Mouse (Mus musculus): ENCODE measurements at regions not wholly inside any gene's neighbourhood (a gene's known extent, or its start where the extent isn't known, plus 50 kb on each side); places are given as distances from the start of the nearest gene placed in this dataset.

- peak; percentile 71; the same call in 1 of the 2 replicates for ATAC-seq (replicated peaks)
- Histone ChIP-seq H3K4me3 (no peak overlapping the region), H3K9ac (no peak overlapping the region), H3K4me1 (no peaks in the 10 kb centered on the region), H3K36me3 (replicated peaks) (no peaks in the 10 kb centered on the region), H3K27me3 (replicated peaks) (no peaks in the 10 kb centered on the region), H3K4me2 (no peak overlapping the region), H3K9me3 (no peaks in the 10 kb centered on the region), H3K27ac (no peak overlapping the region)
- 30% methylated on average over 4 of the region's 4 CpGs for WGBS
These were observed 2157.1 kb downstream of the 4930444P10Rik start for GRCm38 (mm10) chr1:13935938-13936491.

DNA sequence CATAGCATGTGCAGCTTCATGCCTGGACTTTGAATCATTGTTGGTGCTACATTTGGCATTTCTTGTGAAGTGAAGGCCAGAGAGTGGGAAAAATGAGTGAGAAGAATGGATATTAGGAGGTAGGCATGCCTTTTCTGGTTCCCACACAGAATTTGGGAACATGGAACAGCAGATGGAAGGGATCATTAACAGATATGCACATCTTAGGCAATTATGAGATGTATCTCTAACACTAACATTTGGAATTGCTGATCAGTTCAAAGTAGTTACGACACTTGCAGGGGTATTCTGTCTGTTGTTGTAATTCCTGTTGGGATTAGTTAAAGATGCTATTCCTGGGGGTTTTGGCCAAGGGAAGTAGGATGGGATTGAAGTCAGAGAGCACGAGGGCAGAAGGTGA is 2164.4 kb downstream of the 4930444P10Rik start:
- H3K27me3 ChIP-seq (replicated peaks) = no peaks in the 10 kb centered on the region

DNA sequence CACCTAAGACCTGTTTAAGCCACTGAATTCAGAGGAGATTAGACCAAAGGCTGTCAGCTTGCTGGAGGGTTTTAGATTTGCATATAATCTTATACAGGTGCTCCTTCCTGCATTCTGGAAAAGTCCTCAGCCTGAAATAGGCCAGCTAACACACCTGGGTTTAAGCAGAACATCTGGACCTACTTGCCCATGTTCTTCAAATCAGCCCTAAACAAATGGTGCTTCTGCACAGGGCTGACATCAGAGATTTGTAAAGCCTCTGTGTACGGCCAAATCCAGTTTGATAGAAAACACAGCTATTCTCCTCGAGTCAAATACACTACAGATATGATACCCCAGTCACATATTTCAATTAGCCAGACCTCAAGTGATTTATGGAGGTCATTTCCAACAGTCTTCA is 2165.2 kb downstream of the 4930444P10Rik start:
- ATAC-seq (replicated peaks) = no peak
- H3K36me3 ChIP-seq (replicated peaks) = no peaks in the 10 kb centered on the region
- no peaks in the 10 kb centered on the region for H3K27me3 ChIP-seq (replicated peaks)
- H3K4me1 ChIP-seq = no peaks in the 10 kb centered on the region
- no peak overlapping the region for H3K4me2 ChIP-seq
- 71% methylated on average over 2 of the region's 2 CpGs for WGBS
- H3K4me3 ChIP-seq = no peak overlapping the region
- H3K9me3 ChIP-seq = no peaks in the 10 kb centered on the region
- no peak overlapping the region for H3K9ac ChIP-seq
- no peak overlapping the region for H3K27ac ChIP-seq

More for the DNA sequence above, 2164.4 kb downstream of the 4930444P10Rik start:
- no peak for ATAC-seq (replicated peaks)
- H3K4me2 ChIP-seq = no peak overlapping the region
- H3K4me1 ChIP-seq = no peaks in the 10 kb centered on the region
- H3K36me3 ChIP-seq (replicated peaks) = no peaks in the 10 kb centered on the region
- H3K9me3 ChIP-seq = no peaks in the 10 kb centered on the region
- no peak overlapping the region for H3K4me3 ChIP-seq
- no peak overlapping the region for H3K9ac ChIP-seq
- H3K27ac ChIP-seq = no peak overlapping the region
- 85% methylated on average over 2 of the region's 2 CpGs for WGBS

DNA sequence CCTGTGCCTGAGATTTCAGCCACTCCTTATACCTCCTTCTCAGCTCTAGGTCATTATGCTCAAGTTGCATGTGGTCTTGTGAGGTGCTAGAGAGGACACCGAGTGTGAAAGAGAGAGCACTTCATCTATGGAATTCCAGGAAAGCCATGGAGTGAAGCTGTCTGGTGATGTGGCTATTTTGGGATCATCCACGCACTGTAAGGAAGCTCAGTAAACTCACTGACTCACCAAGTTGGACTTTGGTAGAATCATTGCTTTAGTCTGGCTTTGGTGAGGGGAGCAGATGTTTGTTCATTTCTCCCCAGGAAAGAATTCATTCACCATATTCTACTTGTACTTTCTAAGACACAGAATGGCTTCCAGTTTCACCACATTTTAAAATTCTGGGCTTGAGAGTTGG is 2167.1 kb downstream of the 4930444P10Rik start:
- H3K9ac ChIP-seq = no peak overlapping the region
- no peaks in the 10 kb centered on the region for H3K4me1 ChIP-seq
- 91% methylated on average over 2 of the region's 2 CpGs for WGBS
- no peak overlapping the region for H3K4me2 ChIP-seq
- H3K9me3 ChIP-seq = peaks cover 3% of the 10 kb centered on the region; the same call in 1 of the 2 replicates
- H3K4me3 ChIP-seq = no peak overlapping the region
- no peaks in the 10 kb centered on the region for H3K36me3 ChIP-seq (replicated peaks)
- ATAC-seq (replicated peaks) = no peak
- no peaks in the 10 kb centered on the region for H3K27me3 ChIP-seq (replicated peaks)
- H3K27ac ChIP-seq = no peak overlapping the region

DNA sequence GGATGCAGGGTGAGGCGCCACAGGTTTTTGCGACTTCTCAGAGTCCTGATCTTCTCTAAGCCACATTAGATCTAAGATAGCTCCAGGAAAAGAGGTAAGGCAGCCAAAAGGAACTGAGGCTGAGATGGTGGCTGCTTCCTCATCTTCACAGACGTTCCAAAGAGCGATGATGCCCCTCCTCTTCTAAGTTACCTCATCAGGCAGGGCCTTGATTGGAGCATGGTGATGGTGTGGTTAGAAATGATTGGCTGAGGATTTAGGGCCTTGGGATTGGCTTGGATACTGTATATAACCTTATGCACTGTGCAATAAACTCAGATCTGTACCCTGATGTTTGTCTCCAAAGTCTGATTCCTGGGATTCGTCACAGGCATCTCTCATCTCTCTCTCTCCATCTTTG is 2177.9 kb downstream of the 4930444P10Rik start:
- Histone ChIP-seq H3K4me2 (no peak overlapping the region), H3K4me3 (no peak overlapping the region), H3K9me3 (no peaks in the 10 kb centered on the region), H3K27ac (no peak overlapping the region), H3K4me1 (no peaks in the 10 kb centered on the region), H3K36me3 (replicated peaks) (no peaks in the 10 kb centered on the region), H3K27me3 (replicated peaks) (no peaks in the 10 kb centered on the region), H3K9ac (no peak overlapping the region)
- 93% methylated on average over 5 of the region's 5 CpGs for WGBS
- no peak for ATAC-seq (replicated peaks)

DNA sequence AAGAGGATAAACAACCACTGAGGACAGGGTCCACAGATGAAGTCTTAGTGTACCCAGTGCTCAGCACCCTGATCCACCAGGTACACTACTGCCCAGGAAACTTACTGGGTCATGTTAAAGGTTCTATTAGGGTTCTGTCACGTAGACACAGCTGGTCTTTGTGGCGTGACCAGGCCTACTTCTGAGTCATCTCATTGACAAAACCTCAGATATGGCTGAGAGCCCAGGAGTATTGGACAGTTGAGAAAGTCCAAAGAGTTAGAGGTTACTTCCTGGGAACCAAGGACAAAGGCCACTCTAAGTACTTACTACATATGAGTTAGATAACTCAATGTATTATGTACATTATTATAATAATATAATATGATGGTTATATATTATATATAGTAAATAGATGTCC is 2214.0 kb downstream of the 4930444P10Rik start:
- H3K27ac ChIP-seq = no peak overlapping the region
- H3K9ac ChIP-seq = no peak overlapping the region
- H3K27me3 ChIP-seq (replicated peaks) = no peaks in the 10 kb centered on the region
- no peak overlapping the region for H3K4me3 ChIP-seq
- H3K36me3 ChIP-seq (replicated peaks) = no peaks in the 10 kb centered on the region
- H3K4me1 ChIP-seq = no peaks in the 10 kb centered on the region
- no peak overlapping the region for H3K4me2 ChIP-seq
- H3K9me3 ChIP-seq = no peaks in the 10 kb centered on the region
- 88% methylated on average over 2 of the region's 2 CpGs for WGBS
- no peak for ATAC-seq (replicated peaks)

DNA sequence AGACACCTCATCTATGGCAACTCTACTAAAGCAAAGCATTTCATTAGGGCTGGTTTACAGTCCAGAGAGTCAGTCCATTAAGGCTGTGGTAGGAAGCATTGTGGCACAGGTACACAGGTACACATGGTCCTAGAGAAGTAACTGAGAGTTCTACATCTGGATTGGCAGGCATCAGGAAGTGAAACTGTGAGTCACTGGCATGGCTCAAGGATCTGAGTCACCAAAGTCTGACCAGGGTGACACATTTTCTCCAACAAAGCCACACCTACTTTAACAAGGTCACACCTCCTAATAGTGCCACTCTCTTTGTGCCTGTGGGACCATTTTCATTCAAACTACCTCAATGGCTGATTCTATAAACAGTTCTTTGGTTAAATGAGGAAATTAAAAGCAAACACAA is 2219.2 kb downstream of the 4930444P10Rik start:
- Histone ChIP-seq H3K4me1 (no peaks in the 10 kb centered on the region), H3K36me3 (replicated peaks) (no peaks in the 10 kb centered on the region), H3K27me3 (replicated peaks) (no peaks in the 10 kb centered on the region), H3K9ac (no peak overlapping the region), H3K27ac (no peak overlapping the region), H3K4me3 (no peak overlapping the region), H3K9me3 (no peaks in the 10 kb centered on the region), H3K4me2 (no peak overlapping the region)
- ATAC-seq (replicated peaks) = no peak

GRCm38 (mm10) chr1:13872536-13872935 is 2220.6 kb downstream of the 4930444P10Rik start:
- Histone ChIP-seq H3K4me1 (no peaks in the 10 kb centered on the region), H3K27me3 (replicated peaks) (no peaks in the 10 kb centered on the region), H3K4me2 (no peak overlapping the region), H3K27ac (no peak overlapping the region), H3K9me3 (no peaks in the 10 kb centered on the region), H3K36me3 (replicated peaks) (no peaks in the 10 kb centered on the region), H3K4me3 (no peak overlapping the region), H3K9ac (no peak overlapping the region)
- no peak for ATAC-seq (replicated peaks)

- Histone ChIP-seq H3K27ac (no peak overlapping the region), H3K36me3 (replicated peaks) (no peaks in the 10 kb centered on the region), H3K4me2 (no peak overlapping the region), H3K9me3 (no peaks in the 10 kb centered on the region), H3K9ac (no peak overlapping the region), H3K27me3 (replicated peaks) (no peaks in the 10 kb centered on the region), H3K4me3 (no peak overlapping the region), H3K4me1 (no peaks in the 10 kb centered on the region)
- 63% methylated on average over 3 of the region's 3 CpGs for WGBS
- peak; percentile 89 for ATAC-seq (replicated peaks)
These were observed 2222.4 kb downstream of the 4930444P10Rik start for GRCm38 (mm10) chr1:13870631-13871286.

- Histone ChIP-seq H3K36me3 (replicated peaks) (no peaks in the 10 kb centered on the region), H3K4me2 (no peak overlapping the region), H3K27me3 (replicated peaks) (no peaks in the 10 kb centered on the region), H3K4me1 (no peaks in the 10 kb centered on the region), H3K27ac (no peak overlapping the region), H3K4me3 (no peak overlapping the region), H3K9me3 (no peaks in the 10 kb centered on the region), H3K9ac (no peak overlapping the region)
- ATAC-seq (replicated peaks) = no peak
These were observed 2227.4 kb downstream of the 4930444P10Rik start for GRCm38 (mm10) chr1:13865713-13866112.

DNA sequence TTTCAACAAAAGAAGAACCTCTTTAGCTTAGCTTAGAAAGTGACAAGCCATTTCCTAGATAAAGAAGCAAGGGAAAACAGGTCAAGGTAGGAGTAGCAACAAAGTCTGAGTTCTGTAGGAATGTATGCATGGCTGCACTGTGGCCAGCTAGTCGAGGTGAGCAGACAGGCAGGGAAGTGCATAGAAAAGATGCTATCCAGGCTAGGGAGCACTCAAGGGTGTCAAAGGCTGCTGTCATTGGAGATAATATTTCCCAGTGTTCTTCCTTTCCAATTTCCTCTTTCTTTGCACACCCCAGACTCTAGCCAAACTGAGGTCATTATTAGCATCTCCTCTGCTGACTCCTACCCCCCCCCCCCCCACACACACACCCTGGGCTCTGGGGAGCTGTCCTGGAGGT is 2229.4 kb downstream of the 4930444P10Rik start:
- Histone ChIP-seq H3K4me1 (no peaks in the 10 kb centered on the region; the same call in 1 of the 2 replicates), H3K27ac (no peak overlapping the region), H3K4me2 (no peak overlapping the region), H3K36me3 (replicated peaks) (no peaks in the 10 kb centered on the region), H3K9ac (no peak overlapping the region), H3K9me3 (no peaks in the 10 kb centered on the region), H3K4me3 (no peak overlapping the region), H3K27me3 (replicated peaks) (peaks cover 9% of the 10 kb centered on the region)
- WGBS = 25% methylated on average over 1 of the region's 1 CpGs
- ATAC-seq (replicated peaks) = no peak

DNA sequence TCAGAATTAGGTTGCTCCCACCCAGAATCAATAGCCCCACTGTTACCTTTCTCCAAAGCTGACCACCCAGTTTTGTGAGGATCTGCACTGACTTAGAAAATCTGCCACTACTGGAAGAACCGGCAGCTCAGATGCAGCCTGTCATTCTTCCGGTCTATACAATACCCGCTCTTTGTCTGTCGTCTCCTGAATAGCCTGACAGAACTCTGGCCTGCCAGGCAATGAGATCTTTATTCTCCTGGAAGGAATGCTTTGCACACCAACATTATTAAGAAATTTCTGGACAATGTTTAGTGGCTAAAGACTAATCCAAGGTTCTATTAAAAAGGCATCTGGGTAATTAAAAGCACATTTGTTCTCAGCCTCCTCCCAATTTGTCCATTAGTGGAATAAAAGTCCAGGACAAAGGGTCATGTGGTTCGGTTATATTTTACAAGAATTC is 2232.0 kb downstream of the 4930444P10Rik start:
- Histone ChIP-seq H3K9ac (no peak overlapping the region), H3K4me2 (no peak overlapping the region), H3K27me3 (replicated peaks) (peaks cover 15% of the 10 kb centered on the region), H3K9me3 (no peaks in the 10 kb centered on the region), H3K4me3 (no peak overlapping the region), H3K27ac (no peak overlapping the region), H3K4me1 (no peaks in the 10 kb centered on the region; the same call in 1 of the 2 replicates), H3K36me3 (replicated peaks) (no peaks in the 10 kb centered on the region)
- ATAC-seq (replicated peaks) = 0 out of 2 replicates have a peak, but pooled peaks have one; percentile 54
- WGBS = 11% methylated on average over 5 of the region's 5 CpGs

DNA sequence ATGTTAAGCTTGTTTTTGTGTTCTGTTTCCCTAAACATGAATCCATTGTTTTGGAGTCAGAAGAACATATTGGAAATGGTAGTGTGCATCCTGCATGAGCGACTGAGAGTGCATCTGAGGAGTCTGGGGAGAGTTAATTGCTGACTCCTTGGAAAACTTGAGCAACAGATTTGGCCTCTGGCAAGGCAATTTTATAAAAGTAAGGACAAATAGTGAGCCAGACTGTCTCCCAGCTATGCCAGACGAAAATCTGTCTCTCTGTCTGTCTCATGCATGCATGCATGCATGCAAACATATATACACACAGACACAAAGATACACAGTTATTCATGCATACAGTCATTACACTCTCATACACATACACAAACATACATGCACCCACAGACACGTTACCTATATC is 2232.7 kb downstream of the 4930444P10Rik start:
- ATAC-seq (replicated peaks) = no peak
- Histone ChIP-seq H3K36me3 (replicated peaks) (no peaks in the 10 kb centered on the region), H3K9me3 (no peaks in the 10 kb centered on the region), H3K9ac (no peak overlapping the region), H3K4me3 (no peak overlapping the region), H3K4me1 (no peaks in the 10 kb centered on the region; the same call in 1 of the 2 replicates), H3K27me3 (replicated peaks) (peaks cover 15% of the 10 kb centered on the region), H3K4me2 (no peak overlapping the region), H3K27ac (no peak overlapping the region)
- WGBS = 42% methylated on average over 3 of the region's 3 CpGs

Measured in midbrain, embryonic 15.5 days (tissue).